Mouse (Mus musculus): ENCODE measurements around the gene Hsd17b1.

Hsd17b1 gene

DNA sequence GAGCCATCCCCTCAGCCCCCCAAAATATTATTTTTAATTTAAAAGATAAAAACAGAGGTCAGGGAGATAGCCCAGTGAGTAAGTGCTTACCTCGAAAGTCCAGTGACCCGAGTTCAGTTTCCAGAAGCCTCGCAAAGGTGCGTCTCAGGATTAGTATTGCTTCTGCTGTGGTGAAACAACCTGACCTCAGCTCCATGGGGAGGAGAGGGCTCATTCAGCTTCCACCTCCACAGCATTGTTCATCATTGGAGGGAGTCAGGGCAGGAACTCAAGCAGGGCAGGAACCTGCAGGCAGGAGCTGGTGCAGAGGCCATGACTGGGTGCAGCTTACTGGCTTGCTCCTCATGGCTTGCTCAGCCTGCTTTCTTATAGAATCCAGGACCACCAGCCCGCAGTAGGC, 17.2 kb upstream of the Hsd17b1 start:
- no peak for DNase-seq

DNA sequence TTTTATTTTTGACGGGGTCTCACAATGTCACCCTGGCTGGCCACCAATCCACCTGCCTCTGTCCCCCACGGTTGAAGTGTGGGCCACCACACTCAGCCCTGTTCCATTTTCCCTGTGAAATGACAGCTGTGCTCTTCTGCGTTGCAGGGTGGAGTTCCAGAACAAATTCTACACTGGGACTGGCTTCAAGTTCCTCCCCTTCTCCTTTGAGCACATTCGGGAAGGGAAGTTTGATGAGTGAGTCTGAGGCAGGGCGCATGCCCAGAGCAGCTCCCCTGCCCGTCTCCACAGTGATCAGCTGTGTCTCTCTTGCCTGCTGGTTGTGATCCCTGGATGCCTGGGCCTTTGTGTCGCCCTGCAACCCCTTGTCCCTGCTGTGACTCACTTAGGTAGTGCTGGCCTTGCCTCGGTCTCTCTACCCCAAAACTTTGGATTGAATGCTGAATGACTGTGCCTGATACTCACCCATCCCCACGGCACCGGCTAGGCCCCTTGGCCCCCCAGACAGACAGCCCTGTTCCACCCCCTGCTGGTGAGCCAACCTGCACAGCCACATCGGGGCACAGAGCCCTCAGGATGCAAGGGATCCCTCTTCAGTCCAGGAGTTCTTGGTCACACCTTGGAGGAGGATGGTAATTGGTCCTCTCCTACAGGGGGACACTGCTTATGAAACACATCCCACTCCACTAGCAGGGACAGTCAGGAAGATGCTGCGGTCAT, 15.9 kb upstream of the Hsd17b1 start:
- DNase-seq = no peak

DNA sequence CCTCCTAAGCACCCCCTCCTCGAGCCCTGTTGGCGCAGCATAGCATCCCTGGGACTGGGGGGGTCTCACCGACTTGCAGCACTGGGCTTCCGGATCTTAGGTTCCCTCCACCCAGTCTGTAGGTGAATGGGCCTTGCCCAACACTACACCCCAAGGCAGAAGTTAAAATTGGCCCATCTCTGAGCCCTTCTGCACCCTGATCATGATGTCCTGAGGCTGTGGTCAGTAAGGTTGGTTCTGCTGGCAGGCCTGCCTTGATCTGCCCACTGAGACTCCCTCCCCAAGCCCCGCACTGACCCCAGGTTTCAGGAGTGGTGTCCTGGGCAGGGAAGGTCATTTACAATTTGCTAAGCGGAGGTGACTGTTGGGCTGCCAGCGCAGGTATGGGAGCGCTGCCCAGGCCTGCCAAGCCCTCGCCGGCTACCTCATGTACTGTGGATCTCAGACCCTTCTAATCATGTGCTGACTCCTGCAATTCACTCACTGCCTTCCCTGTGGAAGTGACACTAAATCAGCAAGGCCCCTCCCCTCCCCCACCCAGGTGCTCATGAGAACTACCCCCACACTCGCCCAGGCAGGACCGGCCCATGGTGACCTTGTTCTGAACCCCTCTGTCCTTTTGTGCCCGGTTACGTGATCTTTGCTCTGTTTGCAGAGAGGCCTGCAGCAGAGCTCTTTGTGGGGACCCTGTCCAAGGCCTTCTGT, 15.1 kb upstream of the Hsd17b1 start:
- DNase-seq = no peak

DNA sequence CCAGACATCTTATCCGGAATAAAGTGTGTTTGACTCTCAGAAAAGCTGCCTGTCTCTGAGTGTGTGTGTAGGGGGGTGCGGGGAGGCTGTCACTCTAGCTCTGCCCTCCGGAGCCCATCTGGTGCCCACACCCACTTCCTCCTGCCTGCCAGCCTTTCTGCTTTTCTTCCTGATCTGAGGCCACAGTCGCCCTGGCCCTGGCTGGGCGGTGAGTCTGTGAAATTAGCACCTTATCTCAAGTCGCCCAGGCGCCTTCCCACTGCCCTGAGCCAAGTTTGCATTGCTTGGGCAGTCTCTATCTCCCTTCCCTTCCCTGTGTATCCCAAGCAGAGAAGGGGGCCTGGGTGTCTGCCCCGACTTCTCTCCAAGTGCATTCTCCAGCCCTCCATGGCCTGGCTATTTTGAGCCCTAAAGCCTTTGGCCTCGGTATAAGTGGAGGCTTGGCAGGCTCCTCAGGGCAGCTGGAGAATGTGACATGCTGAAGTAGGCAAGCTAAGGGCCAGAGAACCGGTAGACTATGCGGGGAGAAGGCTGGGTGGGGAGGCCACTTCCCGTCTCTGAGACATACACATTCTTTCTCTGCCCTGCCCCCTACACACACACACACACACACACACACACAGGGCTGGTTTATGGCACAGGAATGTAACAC, 14.4 kb upstream of the Hsd17b1 start:
- DNase-seq = peak; percentile 45

DNA sequence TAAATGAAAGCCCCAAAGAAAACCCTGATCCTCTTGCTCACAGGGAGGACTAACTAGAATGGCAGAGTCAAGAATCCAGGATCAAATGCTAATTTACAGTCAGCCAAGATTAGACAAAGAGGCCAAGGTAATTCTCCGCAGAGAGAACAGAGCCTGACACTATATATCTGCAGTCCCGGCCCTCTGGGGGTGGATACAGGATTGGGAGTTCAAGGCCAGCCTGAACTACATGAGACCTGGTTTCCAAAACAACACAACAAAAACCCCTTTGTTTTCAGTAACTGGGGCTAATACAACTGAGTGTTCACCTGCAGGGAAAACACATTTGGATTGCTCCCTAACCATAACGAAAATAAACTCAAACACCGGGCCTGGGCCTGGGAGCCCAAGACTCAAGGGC, 13.7 kb upstream of the Hsd17b1 start:
- DNase-seq = no peak

DNA sequence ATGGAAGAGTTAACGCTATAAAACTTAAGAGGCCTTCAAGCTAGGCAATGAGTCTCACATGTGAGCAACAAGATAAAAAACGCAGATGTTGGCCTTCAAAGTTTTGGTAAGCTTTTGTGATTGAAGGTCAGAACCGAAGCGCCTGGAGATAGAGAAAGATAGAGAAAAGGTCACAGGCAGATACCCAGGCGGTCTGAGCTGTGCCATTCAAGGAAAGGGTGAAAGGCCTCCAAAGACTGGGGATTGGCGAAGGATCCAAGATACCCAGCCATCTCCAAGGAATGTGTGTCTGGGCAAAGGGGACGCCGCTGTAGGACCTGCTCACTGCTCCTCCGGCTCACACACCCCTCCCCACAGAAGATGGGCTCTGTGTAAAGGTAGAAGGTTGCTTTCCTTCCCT, 13.2 kb upstream of the Hsd17b1 start:
- DNase-seq = no peak

DNA sequence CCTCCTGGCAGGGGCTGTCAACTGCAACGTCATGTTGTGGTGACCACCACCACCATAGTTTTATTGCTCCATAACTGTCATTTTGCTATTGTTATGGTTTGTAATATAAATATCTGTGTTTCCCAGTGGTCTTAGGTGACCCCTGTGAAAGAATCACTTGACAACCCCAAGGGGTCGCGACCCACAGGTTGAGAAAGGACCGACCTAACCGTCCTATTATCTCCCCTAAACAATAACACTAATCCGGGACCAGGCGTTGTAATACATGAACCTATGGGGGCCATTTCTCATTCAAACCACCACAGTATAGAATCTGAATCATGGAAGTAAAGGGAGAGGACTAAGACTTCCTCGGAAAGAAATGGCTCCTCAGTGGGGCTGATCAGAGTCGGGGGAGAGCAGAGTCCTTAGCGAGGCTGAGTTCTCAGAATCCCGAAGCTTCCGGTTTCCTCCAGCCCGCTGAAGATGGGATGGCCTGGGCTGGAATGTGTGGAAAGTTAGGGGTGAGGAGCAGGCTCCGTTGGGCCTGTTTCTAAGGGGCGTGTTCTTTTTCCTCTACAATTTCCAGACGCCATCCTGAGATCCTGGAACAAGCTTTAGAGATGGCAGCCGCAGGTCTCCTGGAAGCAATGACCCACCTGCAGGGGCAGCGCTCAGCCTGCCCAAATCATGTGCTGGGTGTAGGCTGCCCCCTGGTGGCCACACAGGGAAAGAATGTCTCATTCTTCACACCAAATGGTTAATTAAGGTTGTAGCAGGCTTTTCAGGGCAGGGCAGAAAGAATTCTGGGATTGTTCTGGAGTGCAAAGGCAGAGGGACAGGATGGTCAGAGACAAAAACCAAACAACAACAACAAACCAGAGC, 11.4 kb upstream of the Hsd17b1 start:
- peak; percentile 87 for DNase-seq

DNA sequence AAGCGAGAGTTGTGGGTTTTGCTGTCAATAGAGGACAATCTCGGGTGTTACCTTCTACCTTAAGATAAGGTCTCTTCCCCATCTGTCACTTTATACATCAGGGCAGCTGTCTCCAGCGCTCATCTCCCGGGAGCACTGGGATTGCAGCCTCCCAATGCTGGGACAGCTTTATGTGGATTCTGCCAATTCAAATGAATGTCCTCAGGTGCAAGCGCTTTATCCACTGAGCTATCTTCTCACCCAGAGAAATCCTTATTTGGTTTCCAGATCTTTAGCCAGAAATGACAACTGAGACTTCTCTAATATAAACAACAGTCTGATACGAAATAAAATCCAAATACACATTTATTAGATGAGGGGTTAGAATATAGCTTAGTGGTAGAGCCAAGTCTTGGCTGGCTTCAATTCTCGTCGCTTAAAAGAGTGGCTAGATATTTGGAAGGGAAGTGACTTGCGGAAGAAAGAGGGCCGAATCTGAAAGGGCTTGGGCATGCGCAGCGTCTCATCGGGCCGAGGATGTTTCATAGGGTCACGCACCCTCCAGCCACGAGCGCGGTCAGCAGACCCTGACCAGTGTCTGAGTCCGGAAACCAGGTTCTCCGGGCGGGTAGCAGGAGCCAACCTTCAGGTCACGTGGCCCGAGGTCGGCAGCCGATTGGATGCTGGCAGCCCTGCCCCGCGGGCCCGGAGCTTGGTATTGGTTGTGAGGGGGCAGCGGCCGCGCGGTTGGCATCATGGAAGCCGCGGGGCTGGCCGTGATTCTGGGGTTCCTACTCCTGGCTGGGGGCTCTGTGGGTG, 8.6 kb upstream of the Hsd17b1 start, which contains the start of gene Naglu:
Gene Naglu, plus strand, starts transcription at position 622 of the 798 bp plus-strand sequence.
- peak; percentile 97 for DNase-seq

DNA sequence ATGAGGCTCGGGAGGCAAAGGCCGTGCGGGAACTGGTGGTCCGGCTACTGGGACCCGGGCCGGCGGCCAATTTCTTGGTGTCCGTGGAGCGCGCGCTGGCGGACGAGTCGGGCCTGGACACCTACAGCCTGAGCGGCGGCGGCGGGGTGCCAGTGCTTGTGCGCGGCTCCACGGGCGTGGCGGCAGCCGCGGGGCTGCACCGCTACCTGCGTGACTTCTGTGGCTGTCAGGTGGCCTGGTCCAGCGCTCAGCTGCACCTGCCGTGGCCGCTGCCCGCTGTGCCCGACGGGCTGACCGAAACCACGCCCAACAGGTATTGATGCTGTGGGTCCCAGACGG, 8.1 kb upstream of the Hsd17b1 start:
- no peak for DNase-seq

DNA sequence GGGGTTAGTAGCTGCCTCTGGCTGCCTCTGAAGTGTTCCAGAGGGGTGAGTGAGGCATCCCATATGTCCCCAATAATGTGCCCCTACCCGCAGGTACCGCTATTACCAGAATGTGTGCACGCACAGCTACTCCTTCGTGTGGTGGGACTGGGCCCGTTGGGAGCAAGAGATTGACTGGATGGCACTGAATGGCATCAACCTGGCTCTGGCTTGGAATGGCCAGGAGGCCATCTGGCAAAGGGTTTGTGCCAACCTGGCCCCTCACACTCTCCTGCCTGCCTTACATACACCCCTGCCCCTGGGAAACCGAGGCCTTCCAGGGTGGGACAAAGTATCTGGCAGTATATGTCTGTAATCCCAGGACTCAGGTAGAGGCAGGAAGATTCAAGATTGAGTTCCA, 7.2 kb upstream of the Hsd17b1 start:
- no peak for DNase-seq

DNA sequence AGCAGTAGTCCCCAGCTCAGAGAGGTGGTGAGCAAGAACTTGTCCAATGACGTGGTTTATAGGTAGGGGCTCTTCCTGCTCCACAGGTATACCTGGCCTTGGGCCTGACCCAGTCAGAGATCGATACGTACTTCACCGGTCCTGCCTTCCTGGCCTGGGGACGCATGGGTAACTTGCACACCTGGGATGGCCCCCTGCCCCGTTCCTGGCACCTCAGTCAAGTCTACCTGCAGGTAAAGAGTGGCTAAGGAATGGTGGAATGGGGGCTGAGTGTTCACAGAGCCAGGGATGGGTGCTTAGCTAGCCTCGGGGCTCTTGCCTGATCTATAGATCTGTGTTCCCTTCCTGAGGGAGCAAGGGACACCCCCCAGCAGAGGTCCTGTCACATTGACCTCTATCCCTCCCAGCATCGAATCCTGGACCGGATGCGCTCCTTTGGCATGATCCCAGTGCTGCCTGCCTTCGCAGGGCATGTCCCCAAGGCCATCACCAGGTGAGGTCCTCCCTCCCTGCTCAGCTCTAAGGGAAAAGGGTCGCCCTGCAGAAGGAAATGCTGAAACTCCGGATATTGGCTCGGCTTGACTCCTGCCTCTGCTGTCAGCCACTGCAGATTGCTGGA, 6.3 kb upstream of the Hsd17b1 start:
- no peak for DNase-seq

DNA sequence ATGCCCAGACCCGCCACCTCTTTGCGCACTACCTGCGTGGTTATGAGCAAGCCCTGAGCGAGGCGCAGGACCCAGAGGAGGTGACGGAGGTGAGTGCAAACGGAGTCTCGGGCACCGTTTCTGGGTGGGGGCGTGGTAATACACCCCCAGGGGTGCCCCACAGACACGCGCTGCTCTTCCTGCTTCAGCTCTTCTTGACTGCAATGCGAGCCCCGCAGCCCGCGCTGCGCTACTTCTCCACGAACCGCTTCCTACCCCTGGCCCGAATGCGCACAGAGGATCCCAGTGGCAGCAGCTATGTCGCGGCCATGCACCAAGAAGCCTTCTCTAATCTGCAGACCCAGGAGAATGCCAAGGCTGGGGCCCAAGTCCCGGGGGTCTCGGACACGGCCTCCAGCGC, 1.5 kb downstream of the Hsd17b1 start:
- DNase-seq = no peak

DNA sequence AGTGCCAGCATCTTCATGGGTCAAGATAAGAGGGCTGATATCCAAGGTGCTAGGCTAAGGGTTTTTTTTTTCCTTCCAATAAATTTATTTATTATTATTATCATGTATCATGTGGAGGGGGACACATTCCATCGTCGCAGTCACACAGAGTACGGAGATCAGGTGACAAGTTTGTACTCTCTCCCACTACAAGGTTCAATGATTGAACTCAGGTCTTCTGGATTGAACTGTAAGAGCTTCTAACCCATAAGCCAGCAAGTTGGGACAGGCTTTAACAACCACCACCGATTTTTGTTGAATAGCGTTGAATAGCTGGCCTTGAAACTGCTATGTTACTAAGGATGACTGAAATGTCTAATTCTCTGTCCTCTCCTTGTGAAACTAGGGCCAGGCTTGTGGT, 2.2 kb downstream of the Hsd17b1 start:
- DNase-seq = no peak

DNA sequence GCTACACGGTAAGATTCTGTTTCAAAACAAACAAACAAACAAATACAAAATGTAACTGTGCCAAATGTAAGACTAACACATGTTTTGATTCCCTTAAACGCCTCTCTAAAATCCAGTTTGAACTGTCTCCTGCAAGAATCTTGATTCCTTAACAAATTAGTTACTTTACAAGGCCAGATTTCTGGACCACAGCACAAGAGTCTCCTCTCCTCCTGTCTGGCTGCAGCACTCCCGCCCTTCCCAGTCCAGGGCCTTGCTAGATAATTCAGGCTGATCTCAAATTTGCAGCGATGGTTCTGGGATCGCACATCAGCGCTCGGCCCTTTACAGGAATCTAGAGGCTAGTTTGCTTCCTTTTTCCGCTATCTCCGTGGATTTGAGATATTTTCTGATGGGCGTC, 3.4 kb downstream of the Hsd17b1 start:
- DNase-seq = no peak

DNA sequence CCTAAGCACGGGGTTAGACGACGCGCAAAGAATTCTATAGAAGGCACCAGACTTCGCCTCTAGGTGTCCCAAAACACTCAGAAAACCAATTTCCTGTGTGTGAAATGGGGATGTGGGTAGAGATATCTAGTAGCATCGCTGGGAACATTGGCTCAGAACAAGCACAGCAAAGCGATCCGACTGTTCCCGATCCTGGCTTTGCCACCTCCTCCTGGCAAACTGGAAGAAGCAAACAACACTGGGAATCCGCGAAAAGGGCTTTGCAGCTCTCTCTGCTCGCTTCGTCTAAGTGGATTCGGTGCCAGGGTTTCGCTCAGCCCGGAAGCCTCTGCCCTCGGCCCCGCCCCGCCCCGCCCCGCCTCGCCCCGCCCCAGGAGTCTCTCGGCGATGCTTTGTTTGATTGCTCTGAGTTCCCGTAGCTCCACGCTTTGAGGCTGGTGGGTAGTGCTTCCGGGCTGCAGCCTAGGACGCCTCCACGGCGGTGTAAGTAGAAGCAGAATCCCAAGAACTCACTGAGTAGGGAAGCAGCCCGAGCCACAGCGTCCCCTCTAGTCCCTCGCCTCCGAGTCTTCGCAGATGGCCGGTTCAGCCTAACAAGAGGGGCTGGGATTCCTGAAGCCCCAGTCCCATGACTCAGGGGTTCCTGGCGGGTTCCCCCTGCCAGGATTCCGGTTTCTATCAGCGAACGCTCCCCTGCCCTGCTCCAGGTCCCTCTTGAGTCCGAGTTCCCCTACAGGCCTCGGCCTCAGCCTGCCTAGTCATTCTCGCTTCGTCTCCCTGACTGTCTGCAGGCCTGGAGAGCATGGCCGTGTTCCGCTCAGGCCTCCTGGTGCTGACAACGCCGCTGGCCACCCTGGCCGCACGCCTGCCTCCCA, 4.2 kb downstream of the Hsd17b1 start, which contains the start of gene Coasy:
Gene Coasy, plus strand, starts transcription at position 358 of the 875 bp plus-strand sequence.
- peak; percentile 85 for DNase-seq

DNA sequence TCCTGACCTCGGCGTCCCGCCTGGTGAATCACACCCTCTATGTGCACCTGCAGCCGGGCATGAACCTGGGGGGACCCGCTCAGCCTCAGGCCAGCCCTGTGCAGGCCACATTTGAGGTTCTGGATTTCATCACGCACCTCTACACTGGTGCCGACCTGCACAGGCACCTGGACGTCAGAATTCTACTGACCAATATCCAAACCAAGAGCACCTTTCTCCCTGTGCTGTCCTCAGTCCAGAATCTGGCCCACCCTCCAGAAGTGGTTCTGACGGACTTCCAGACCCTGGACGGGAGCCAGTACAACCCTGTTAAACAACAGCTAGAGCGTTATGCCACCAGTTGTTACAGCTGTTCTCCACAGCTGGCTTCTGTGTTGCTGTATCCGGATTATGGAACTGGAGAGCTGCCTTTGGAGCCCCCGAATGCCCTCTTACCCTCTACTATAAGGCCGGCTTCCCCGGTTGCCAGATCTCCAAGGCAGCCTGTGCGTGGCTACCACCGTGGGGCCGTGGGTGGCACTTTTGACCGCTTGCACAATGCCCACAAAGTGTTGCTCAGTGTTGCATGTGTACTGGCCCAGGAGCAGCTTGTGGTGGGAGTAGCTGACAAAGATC, 5.0 kb downstream of the Hsd17b1 start:
- peak; percentile 72 for DNase-seq

DNA sequence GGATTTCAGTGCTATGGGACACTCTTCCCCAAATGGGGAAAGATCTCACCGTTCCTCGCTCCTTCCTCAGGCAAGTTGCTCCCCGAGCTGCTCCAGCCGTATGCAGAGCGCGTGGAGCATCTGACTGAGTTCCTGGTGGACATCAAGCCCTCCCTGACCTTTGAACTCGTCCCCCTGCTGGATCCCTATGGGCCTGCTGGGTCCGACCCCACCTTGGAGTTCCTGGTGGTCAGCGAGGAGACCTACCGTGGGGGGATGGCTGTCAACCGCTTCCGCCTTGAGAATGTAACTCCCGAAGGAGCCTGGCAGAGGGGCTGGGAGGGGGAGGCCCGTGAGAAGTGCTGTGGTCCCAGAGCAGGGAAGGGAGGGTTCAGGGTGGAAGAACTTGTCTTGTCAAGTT, 6.0 kb downstream of the Hsd17b1 start:
- no peak for DNase-seq

DNA sequence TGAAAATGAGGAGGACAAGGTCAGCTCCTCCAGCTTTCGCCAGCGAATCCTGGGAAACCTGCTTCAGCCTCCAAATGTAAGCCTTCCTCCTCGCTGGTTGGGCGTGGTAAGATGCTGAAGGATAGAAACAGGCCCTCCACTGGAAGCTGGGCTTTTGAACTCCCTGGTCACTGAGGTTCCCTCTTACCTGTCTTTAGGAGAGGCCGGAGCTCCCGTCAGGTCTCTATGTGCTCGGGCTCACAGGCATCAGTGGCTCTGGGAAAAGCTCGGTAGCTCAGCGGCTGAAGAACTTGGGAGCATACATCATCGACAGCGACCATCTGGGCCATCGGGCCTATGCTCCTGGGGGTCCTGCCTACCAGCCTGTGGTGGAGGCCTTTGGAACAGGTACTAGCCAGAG, 6.6 kb downstream of the Hsd17b1 start:
- no peak for DNase-seq

DNA sequence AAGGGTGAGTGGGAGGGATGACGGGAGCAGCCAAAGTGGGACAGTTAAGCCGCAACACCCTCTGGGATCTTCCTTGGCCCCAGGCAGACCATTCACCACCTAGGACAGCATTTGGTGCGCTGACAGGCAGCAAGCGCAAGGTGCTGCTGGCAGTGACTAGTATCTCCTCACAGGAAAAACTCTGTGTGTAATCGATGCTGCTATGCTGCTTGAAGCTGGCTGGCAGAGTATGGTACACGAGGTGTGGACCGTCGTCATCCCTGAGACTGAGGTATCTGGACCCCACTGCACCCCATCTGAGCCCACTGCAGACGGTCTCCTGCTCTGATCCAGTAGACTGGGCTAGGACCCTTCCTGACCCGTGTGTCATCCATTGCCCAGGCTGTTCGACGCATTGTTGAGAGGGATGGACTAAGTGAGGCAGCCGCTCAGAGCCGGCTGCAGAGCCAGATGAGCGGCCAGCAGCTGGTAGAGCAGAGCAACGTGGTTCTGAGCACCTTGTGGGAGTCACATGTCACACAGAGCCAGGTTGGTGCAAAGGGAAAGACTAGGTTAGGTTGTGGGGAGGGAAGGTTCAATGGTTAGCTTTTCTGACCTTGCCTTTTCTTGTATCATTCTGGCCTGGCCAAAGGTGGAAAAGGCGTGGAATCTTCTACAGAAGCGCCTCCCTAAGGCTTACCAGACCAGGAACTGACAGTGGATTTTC, 7.6 kb downstream of the Hsd17b1 start:
- peak; percentile 73 for DNase-seq

DNA sequence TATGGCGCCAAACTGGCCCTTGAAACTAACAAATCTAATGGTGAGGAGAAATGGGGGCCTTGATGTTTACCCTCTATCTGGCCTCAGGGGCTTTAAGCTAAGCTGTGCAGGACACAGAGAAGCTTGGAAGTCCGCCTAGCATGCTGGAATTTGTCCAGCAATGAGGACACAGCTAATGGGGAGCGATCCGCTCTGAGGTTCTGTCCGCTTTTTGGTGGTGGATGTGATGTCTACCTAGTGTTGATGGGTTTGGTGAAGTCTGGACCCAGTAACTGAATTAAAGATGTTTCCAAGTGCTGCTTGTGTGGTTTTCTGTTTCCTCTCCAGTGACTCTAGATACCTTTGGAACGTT, 8.1 kb downstream of the Hsd17b1 start:
- no peak for DNase-seq

Data from kidney, adult 11 months (tissue).